Mouse (Mus musculus): Measurements from ENCODE around the gene Siae. TPM values are rescaled to one million over a fixed set of nuclear protein-coding genes. Genes with fewer than 3 reads are reported as not detected.

Siae gene
- total RNA-seq, 4 experiments from 2014 or later = 8.4 to 10.0 (median 9.1) TPM

GRCm38 (mm10) chr9:37540701-37541575 is 14.6 kb upstream of the Siae start:
- no peak for DNase-seq (ENCODE audit: low spot score)

- DNase-seq (ENCODE audit: low spot score) = no peak
Observed at GRCm38 (mm10) chr9:37541851-37542642, 13.5 kb upstream of the Siae start.

GRCm38 (mm10) chr9:37543869-37544440 is 11.5 kb upstream of the Siae start:
- no peak for DNase-seq (ENCODE audit: low spot score)

- peak; percentile 64 for DNase-seq (ENCODE audit: low spot score)
Observed at GRCm38 (mm10) chr9:37544447-37545165, 10.9 kb upstream of the Siae start.

GRCm38 (mm10) chr9:37545166-37545610 is 10.3 kb upstream of the Siae start:
- no peak for DNase-seq (ENCODE audit: low spot score)

GRCm38 (mm10) chr9:37545847-37546452 is 9.5 kb upstream of the Siae start:
- no peak for DNase-seq (ENCODE audit: low spot score)

GRCm38 (mm10) chr9:37546889-37547288 is 8.6 kb upstream of the Siae start:
- no peak for DNase-seq (ENCODE audit: low spot score)

GRCm38 (mm10) chr9:37550435-37550834 is 5.1 kb upstream of the Siae start:
- DNase-seq (ENCODE audit: low spot score) = no peak

GRCm38 (mm10) chr9:37551751-37552531 is 3.6 kb upstream of the Siae start:
- DNase-seq (ENCODE audit: low spot score) = no peak

- DNase-seq (ENCODE audit: low spot score) = peak; percentile 69
Observed at GRCm38 (mm10) chr9:37552536-37553293, 2.8 kb upstream of the Siae start, which contains the start of gene Nrgn. Nrgn (minus strand) TSS chr9:37552904.

GRCm38 (mm10) chr9:37554279-37554678 is 1.2 kb upstream of the Siae start:
- DNase-seq (ENCODE audit: low spot score) = no peak

- DNase-seq (ENCODE audit: low spot score) = no peak
Observed at GRCm38 (mm10) chr9:37556366-37556765, 868 bp downstream of the Siae start.

- DNase-seq (ENCODE audit: low spot score) = no peak
Observed at GRCm38 (mm10) chr9:37560617-37561016, 5.1 kb downstream of the Siae start.

GRCm38 (mm10) chr9:37563805-37564204 is 8.3 kb downstream of the Siae start:
- no peak for DNase-seq (ENCODE audit: low spot score)

GRCm38 (mm10) chr9:37567019-37567418 is 11.5 kb downstream of the Siae start:
- DNase-seq (ENCODE audit: low spot score) = no peak

- no peak for DNase-seq (ENCODE audit: low spot score)
Observed at GRCm38 (mm10) chr9:37567454-37567853, 12.0 kb downstream of the Siae start.

- DNase-seq (ENCODE audit: low spot score) = no peak
Observed at GRCm38 (mm10) chr9:37567892-37568604, 12.6 kb downstream of the Siae start.

GRCm38 (mm10) chr9:37568605-37569214 is 13.2 kb downstream of the Siae start:
- DNase-seq (ENCODE audit: low spot score) = no peak
